Mouse (Mus musculus) forelimb bud, embryonic 11.5 days (tissue): Measurements from ENCODE around the gene Zfp444.
"Not testable (repeated sequence)": the region's sequence is repeated elsewhere in the genome, so short reads cannot be mapped to it uniquely, and the experiment has no call there.

Experiments used
- DNase-seq: peaks from one replicate; pipeline ENCODE4 v3.0.0-alpha.2; 2012; ENCODE audit warnings: low read depth, low spot score

Zfp444 gene

DNA sequence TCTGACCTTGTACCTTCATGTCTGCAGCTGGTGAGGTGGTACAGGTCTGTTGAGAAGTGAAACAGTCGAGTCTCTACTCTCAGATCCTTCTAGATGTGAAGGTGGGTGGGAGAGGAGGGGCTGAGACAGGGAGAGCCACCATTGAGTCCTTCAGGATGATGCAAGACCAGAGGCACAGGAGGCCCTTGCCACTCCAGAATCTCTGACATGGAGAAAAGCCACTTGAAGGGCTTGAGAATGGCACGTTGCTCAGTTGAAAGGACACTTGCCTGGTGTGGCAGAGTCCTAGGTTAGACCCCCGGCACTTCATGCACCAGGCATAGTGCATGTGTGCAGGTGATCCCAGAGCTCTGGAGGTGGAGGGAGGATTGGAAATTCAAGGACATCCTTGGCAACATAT is 10.5 kb upstream of the Zfp444 start:
- no peak for DNase-seq

DNA sequence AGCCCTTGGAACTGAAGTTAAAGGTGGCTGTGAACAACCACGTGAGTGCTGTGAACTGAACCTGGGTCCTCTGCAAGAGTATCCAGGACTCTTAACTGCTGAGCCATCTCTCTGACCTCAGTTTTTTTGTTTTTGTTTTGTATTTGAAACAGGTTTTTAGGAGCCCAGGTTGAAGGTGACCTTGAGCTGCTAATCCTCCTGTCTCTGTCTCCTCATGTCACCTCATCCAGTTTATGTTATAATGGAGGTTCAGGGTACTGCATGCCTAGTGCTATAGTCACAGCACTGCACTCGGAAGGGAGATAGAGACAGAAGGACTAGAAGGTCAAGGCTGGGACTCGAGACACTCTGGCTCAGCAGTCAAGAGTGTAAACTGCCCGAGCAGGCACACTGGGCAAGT is 9.9 kb upstream of the Zfp444 start:
- DNase-seq = no peak

DNA sequence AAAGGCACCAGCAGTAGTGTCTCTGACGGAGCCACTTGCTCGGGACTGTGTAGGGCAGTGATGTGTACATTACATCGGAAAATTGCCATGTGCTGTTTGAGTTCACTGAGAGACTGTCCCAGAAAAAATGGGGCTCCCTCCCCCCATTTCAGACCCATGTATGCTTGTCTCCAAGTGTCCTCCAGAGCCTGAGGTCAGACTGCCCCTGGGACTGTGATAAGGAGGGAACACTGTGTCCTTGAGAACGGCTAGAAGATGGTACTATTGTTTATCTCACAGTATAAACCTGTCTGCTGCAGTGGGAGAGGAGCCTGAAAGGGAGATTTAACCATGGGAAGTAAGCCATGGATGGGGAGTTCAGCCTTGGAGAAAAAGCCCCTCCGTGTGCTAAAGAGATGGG is 7.4 kb upstream of the Zfp444 start:
- no peak for DNase-seq

DNA sequence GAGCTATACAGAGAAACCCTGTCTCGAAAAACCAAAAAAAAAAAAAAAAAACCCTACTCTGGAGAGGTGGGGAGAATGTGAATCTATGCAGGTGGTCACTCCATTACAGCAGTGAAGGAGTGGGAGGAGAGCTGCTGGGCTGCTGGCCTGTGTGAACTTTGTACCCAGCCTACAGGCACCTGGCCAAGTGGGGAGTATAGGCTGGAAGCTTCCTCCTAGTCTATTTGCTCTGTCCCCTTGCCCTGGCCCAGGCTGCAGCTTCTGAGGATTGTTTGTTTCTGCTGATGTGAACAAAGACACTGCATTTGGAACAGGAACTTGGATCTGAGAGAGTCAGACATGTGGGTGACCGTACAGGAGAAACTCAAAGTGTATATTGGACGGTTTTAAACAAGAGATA is 2.6 kb upstream of the Zfp444 start:
- no peak for DNase-seq

DNA sequence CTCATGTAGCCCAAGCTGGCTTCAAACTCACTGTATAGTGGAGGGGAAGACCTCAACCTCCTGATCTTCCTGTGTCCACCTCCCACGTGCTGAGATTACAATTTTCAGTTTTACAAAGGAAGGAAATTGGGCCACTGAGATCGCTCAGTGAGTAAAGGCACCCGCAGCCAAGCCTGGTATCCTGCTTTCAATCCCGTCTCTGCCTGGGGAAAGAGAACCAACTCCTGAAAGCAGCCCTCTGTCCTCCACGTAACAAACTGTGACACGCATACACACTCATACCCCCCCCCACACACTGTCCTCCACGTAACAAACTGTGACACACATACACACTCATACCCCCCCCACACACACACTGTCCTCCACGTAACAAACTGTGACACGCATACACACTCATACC is 1.6 kb upstream of the Zfp444 start:
- no peak for DNase-seq

DNA sequence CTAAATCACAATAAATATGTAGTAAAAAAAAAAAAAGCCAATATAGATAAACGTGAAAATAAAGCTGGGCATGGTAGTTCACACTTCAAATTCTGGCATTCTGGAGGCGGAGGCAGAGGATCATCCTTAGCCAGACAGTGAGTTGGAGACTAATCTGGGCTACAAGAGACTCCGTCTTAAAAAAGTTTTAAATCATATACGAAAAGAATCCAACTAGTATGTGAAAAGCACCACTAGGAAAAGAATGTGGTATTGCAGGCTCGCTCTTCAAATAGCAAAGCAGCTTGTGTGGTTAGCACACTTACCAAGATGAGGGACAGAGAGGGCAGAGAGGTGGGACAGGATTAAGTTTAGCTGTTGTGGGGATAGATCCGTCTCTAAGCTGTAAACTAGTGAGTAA is 1.2 kb upstream of the Zfp444 start:
- DNase-seq = no peak

DNA sequence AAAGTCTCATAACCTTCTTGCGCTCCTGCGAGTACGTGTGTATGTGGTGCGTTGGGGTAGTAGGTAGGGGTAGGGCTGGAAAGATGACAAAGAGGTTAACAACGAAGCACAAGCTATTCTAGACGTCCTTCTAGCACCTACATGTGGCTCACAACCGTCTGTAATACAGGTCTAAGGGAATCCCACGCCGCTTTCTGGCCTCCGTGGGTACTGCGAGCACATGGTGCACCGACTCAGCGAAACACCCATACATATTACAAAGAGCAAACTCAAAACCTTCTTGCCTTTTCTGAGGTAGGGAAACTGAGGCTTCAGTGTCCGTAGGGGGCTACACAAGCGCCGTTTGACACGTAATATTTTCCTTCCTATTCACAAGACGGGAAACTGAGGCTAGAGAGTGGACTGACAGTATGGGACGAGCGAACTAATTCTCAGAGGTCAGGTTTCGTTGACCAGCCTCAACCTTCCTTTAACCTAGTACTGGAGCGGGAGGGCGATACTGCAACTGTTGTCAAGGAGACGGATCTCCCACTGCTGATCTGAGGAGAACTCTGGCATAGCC is 501 bp upstream of the Zfp444 start:
- peak; percentile 60 for DNase-seq

DNA sequence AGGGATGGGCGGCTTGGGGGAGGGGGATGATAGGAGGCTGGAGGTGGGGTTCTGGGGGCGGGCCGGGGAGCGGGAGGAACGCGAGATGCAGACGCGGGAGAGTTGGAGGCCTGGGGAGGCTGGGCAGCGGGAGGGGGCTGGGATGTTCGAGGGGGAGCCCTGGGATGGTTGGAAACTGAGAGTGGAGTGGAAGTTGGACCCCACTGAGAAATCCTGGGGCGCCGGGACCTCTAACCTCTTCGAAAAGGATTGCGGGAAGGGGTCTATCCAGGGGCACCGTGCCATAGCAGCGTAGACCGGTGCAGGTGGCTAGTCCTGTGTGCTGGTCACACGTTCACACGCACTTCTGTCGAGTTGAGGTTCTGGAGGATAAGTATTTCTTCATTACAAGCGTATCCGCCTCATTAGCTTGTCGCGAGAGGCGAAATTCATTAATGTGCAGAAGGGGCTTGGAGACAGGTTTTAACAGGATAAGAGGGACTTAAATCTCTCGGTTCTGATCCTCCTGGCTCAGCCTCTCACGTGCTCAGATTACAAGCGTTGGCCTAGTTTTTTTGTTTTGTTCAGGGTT is 733 bp downstream of the Zfp444 start:
- DNase-seq = peak; percentile 21

DNA sequence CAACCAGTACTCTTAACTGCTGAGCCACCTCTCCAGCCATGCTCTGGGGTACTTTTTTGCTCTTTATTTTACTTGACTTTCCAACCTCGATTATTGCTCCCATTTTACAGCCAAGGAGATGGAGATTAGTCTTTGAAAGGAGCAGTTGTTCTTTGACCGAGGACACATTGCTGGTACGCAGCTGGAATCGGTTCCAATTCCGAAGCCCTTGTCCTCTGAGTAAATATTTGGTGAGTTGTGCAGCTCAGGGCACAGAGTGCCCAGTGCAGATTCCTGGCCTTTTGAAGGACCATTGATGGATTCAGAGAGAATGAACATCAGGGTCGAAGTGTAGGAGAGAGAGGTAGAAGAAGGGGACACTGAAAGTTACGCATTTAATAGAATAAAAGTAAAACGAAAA is 1.8 kb downstream of the Zfp444 start:
- no peak for DNase-seq

DNA sequence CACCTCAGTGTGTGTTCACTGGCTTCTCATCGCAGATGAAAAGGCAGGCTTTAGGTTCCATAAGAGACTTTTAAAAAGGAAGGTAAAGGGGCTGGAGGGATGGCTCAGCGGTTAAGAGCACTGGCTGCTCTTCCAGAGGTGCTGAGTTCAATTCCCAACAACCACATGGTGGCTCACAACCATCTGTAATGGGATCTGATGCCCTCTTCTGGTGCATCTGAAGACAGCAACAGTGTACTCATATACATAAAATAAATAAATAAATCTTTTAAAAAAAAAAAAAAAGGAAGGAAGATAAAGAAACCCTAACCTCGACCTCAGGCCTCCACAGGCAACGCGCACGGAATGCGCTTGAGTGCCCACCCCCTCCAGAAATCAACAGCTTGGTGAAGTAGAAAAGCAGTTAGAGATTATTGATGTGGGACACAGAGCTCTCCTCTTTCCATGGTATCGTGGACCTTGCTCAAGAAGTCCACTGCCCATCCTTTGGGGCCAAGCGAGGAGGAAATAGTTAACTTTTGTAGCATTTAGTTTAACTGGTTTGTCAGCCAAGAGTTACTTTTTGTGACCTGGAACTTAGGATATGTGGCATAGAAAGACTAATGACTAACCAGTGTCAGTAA is 2.5 kb downstream of the Zfp444 start:
- not testable (repeated sequence) for DNase-seq

DNA sequence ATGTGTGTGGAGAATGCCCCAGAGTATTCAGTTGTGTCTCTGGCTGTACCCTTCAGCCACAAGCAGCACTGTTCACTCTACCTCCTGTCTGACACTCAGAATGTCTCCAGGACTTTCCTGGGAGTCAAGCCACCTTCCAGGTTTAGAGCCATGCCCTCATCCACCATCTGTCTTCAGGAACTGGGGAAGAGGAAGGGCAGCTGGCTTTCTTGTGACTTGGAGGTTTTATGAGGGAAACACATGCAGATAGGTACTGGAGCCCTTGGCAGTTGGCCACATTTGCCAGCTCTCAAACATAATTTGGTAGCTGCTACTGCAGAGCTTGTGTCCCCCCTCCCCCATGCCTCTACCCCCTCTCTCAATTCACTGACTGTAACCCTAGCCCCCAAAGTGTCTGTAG is 7.0 kb downstream of the Zfp444 start:
- DNase-seq = no peak

DNA sequence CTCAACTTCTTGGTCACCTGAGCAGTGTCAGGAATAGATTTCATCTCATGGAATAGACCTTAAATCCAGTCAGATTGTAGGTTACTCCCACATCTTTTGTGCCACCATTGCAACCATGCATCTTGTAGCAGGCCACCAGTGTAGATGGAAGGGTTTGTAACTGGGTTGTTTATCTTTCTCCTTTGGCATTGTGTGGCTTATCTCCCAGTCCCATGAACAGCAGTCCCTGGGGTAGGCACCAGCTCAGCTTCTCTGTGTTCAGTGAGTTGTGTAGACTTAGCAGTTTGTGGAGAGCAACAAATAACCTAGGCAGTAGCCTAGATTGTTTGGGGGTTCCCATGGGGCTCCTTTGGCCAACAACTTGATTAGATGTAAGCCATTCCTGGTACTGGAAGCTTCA is 10.9 kb downstream of the Zfp444 start:
- no peak for DNase-seq

DNA sequence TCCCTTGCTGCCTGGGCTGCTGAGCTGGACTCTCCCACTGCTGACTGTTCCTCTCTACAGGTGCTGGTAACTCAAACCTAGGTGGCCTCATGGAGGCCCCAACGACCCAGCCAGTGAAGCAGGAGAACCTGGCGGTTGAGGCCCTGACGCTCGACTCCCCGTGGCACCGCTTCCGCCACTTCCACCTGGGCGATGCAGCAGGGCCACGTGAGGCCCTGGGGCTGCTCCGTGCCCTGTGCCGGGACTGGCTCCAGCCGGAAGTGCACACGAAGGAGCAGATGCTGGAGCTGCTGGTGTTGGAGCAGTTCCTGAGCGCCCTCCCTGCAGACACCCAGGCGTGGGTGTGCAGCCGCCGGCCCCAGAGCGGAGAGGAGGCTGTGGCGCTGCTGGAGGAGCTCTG is 11.8 kb downstream of the Zfp444 start:
- DNase-seq = no peak

DNA sequence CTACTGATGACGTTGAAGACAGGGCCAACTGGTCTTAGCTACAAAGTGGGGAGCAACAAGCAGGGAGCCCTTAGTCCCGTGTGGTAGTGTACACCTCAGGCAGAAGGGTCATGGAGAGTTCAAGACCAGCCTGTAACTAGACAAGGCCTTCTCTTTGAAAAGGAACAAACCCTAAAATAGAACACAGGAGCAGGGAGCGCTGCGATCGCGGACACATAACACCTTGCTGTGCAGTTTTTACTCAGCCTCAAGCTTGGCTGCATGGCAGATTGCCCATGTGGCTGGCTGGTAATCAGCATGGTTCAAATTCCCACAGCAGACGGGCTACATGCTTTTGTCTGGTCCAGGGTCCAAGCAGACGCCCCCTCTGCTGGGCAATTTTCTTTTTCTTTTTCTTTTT is 12.5 kb downstream of the Zfp444 start:
- DNase-seq = no peak

DNA sequence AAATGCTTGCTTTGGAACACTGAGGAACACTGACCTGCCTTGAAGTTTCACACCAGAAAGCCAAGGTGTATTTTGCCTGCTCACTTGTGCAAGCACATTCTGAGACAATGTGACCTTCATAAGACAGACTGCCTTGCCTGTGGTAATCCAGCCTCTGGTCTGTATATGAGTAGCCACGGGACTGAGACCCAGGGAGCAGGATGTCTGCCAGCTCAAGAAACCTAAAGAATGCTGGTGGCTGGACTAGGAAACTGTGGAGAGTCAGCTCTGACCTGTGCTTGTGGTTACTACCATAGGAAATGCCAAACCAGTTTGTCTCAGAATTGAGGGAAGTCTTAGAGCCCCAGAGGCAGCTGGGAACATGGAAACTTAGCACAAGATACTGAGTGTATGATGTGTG is 13.4 kb downstream of the Zfp444 start:
- no peak for DNase-seq

DNA sequence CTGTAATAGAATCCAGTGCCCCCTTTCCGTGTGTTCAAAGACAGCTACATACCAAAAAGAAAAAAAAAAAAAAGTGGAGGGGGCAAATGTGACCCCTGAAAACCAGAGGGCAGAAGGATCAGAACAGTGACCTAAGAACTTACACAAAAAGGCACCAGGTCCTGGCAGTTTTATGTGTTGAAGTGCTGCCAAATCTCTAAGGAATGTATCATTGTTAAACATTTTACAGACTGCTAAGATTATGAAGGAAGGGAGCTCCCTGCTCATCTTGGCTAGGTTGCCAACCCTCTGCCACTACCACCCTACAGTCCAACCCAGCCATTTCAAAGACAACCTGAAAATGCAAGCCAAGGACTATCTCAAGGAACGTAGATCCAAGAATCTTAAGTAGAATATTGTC is 14.2 kb downstream of the Zfp444 start:
- DNase-seq = no peak

DNA sequence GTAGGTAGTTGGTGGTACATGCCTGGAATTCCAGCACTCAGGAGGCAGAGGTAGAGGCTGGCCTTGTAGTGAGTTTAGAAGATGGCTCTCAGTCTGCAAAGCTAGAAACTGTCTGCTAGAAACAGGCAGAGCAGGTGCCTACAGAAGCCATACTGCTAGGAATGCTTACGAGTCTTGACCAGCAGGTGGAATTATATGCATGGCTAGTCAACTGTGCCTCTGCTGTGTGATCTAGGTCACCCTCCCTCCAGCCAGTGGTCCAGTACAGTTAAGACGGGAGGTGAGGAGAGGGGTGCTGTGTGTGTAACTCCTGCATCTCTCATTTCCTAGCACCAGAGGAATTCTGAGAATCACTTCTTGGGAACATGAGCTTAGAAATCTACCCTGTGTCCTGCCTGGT is 14.7 kb downstream of the Zfp444 start:
- no peak for DNase-seq

DNA sequence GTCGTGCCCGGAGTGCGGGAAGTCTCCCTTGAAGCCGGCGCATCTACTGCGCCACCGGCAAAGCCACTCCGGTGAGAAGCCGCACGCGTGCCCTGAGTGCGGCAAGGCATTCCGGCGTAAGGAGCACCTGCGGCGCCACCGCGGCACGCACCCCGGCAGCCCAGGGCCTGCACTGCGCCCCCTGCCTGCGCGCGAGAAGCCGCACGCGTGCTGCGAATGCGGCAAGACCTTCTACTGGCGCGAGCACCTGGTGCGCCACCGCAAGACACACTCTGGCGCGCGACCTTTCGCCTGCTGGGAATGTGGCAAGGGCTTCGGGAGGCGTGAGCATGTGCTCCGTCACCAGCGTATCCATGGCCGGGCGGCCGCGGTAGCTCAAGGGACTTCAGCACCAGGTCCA is 17.5 kb downstream of the Zfp444 start:
- DNase-seq = no peak

DNA sequence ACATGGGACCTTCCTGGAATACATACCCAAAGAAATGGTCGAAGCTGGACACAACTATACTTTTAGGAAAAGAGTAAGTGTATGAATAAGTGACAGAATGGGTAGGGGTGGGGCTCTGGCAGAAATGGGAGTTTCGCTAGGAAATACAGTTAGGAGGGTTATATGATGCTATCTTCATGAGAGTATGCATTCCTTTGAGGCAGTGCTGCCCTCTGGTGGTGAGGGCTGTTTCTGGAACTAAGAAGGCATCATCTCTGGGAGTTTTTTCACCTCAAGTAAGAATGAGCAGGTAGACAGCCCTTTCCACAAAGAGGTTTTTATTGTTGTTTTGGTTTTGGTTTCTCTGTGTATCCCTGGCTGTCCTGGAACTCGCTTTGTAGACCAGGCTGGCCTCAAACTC is 19.4 kb downstream of the Zfp444 start:
- DNase-seq = peak; percentile 75

DNA sequence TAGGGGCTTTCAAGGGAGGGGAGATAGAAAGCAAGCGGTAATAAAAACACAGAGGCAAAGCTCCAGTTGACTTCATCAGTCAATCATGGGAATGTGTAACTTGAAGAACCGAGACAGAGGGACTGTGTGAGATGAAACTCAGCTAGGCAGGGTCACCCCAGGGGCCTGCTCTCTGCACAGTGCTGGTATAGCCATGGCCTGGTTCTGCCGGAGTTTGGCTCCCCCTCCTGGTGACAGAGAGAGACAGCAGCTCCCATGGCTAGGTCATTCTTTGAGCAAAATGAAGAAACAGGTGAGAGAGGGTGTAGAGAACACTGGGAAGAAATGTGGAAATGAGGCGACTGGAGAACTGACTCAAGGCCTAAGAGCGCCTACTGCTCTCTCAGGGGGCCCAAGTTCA is 22.1 kb downstream of the Zfp444 start:
- peak; percentile 60 for DNase-seq

DNA sequence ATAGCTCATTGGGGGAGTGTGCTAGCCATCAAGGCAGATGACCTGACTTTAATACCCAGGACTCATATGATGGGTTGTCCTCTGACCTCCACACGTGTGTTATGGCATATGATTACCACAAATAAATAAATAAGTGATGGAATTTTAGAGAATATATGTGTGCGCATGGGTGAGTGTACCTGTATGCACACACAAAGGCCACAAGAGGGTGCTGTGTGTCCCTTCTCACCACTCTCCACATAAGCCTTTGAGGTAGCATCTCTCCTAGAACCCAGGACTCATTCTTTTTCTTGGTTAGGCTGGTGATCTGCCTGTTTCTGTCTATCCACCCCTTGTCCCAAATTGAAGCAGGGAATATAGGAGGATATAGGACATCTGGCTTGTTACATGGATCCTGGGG is 23.8 kb downstream of the Zfp444 start:
- DNase-seq = no peak

DNA sequence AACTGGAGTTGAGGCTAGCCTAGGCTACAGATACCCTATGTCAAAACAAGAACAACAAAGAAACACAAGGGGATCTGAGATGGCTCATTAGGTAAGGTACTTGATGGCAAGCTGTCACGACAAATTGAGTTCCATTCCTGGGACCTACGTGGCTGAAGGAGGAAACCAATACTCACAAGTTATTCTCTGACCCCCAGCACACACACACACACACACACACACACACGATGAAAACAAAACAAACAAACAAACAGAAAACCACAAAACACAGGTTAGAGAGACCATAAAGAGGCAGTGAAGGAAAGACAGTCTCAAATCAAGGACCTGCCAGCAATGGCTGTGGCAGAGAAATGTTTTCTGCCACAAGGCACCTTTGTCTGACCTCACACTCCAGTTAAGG is 24.8 kb downstream of the Zfp444 start, which contains the start of gene Galp:
Gene Galp (plus strand): TSS at position 301 of the 400 bp plus-strand sequence.
- DNase-seq = no peak

DNA sequence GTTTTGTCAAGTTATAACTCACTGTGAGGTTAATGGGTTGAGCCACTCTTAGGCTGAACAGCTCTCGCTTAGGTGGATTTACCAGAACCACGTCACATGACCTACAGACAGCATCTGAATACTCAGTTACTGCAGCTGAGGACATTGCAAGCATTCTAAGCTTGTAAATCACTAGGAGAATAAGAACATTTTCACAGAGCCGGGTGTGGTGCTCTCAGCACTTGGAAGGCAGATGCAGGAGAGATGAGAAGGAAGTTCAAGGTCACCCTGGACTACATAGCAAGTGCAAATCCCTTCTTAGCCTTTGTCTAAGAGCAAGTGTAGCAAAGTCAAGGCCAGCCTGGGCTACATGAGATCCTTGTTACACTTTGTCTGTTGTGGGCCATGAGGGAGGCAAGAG is 32.2 kb downstream of the Zfp444 start:
- DNase-seq = no peak

DNA sequence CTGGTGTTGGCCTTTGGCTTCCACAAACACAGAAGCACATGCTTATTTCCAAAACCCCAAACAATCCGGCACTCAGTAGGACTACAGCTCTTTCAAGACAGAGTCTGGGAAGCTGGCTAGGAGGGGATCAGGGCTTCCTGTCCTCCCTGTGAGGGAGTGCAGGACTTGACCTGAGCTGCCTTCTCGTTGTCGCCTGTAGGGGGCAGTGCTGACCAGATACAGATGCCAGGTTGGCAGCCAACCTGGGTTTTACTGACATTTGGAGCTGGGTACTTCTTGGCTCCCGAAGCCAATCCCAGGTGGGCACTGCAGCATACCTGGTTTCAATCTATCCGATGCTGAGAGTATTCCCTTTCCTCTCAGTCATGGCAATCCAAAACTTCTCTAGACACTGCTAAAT is 41.1 kb downstream of the Zfp444 start:
- no peak for DNase-seq
